Mouse (Mus musculus) NIH3T3 (cell line): Measurements from ENCODE around the gene Fthl17b.
"Not testable (repeated sequence)": the region's sequence is repeated elsewhere in the genome, so short reads cannot be mapped to it uniquely, and the experiment has no call there.

Experiments used
- DNase-seq: peaks from one replicate; pipeline ENCODE4 v3.0.0-alpha.2; 2012; ENCODE audit warnings: low read depth

Gene Fthl17b

GRCm38 (mm10) chrX:8962875-8963274 lies at the start of gene Fthl17b:
Gene Fthl17b (minus strand): TSS chrX:8962975.
- DNase-seq, result not testable (repeated sequence)

GRCm38 (mm10) chrX:8986655-8987054 lies 23.9 kb upstream of the Fthl17b start, which contains the start of gene Fthl17d:
Gene Fthl17d (minus strand): TSS chrX:8986755.
- not testable (repeated sequence) for DNase-seq

GRCm38 (mm10) chrX:8976459-8976858 lies 13.7 kb upstream of the Fthl17b start, which contains the start of gene Fthl17c:
Gene Fthl17c (minus strand): TSS chrX:8976559.
- DNase-seq, result not testable (repeated sequence)

- DNase-seq, result peak; percentile 8
Observed at GRCm38 (mm10) chrX:8964618-8965017, 1.8 kb upstream of the Fthl17b start.

DNA sequence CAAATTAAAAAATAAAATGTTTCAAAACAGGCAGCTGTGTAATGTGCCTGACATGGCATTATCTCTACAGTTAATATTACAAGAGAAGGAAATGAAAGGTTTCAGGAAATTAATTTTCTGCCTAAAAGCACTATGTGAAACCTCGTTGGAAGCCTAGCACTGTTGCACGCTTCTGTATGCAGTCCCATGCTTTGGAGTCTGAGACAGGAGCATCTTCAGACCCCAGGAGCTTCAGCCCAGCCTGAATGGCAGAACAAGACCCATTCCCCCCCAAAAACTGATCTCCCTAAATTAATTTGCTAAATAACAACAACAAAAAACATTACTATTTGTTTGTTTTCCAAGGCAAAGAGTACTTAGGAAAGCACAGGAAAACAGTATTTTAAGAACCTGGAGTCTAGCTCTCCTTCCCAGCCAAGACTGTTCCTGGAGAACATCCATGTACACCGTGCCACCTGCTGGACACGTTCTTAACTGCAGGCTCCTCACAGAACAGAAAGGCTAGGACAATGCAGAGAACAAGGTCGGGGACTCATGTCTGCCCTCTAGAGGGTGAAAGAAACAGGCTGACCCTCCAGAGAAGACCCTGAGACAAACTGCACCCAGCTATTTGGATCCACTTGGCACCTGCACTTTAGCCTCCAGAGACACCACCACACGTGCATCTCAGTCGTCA lies 14.5 kb downstream of the Fthl17b start:
- peak; percentile 87 for DNase-seq

DNA sequence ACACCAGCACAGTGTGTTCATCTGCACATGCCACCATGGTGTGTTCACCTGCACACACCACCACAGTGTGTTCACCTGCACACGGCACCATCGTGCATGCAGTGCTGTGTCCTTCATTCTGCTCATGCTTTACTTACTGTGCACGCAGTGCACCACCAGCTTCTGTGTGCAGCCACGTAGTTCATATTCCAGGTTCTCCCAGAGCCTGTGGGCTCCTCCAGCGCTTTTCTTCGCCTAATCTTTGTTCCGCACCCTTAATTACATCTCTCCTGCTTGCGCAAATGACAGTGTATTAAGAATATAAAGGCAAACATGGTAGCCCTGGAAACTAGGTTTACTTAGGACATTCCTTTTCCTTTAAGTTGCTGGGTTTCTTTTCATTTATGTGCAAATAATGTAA lies 18.7 kb downstream of the Fthl17b start:
- DNase-seq, result no peak

DNA sequence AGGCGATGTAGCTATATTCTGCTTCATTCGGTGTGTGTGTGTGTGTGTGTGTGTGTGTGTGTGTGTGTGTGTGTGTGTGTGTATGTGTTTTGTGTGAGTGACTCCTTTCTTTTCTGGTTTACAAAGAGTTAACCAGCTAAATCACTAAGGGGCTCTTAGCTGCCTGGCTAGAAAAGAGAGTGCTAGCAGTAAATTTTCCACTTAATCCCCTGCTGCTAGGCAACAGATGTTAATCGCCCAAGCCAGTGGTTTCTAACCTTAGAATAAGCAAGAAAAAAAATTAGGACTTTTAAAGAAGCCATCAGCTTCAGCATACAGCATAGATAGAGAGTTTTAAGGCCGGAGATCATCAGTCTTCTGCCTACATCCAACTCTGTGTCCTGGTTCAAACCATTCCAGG lies 35.5 kb downstream of the Fthl17b start:
- DNase-seq, result no peak

DNA sequence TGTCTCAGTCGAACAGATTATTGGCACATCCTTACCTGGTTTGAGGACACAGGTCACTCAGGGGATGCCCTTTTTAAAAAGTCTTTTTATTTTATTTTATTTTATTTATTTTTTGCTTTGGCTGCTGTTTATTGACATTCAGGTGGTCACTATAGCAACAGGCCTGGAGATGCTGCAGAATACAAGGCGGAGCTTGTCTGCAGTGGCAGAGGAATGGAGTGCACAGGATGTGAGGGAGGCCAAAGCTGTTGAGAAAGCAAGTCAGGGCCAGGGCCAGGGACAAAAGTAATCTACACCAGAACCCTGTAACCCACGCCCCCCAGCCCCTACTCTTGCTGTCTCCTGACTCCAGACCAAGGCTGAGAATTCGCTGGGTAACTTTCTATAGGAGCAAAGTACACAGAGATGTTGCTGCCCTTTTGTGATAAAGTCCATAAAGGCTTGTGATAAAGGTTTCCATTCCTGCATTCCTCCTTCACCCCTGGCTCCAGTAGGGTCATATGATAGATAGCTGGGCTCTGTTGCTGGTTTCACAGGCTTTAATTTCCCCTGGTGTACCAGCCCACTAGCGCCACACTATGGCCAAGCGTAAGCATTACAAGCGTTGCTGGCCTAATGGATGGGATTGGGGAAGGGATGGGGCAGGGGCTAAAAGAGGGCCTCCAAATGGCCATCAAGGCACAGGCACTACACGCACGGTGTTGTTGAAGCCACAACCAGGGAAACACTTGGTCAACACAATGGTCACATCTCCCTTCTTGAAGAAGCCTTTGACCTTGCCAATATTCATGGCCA lies 40.8 kb downstream of the Fthl17b start:
- peak; percentile 4 for DNase-seq

DNA sequence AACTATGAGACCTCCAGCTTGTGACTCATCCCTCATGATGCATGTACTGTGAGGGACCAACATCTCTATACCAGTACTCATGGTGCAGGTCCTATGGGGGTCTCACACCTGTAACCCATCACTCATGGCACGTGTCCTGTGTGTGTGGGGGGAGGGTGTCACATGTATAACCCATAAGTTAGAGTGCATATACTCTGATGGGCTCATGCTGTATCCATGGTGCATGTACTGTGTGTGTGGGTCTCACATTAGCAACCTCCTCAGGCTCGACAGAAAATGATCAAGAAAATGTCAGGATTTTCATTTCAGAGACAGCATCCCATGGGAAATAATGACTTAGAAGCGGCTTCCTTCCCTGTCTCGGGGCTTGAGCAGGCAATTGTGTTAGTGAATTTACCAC lies 41.7 kb downstream of the Fthl17b start:
- no peak for DNase-seq
